Comparison of ENCODE assay signal across 8 mouse cellular contexts in the genomic region with DNA sequence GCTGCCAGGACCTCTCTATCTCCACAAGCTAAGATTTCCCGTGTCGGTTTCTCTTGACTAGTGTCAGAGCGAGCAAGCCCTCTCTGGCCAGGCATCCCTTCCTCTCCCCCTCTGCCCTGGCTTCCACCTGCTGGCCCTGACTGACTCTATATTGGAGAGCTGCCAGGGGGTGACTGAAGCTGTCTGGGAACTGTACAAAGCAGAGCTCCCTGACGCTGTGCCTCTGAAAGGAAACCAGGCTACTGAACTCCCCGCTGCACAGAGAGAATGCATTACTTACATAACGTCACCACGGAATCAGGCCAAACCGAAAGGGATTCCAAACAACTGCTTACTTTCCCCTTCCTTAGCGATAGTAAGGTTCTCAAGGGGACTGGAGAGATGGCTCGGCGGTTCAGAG.
DNase-seq lines count a peak whose midpoint lies in the region; ATAC-seq and TF ChIP-seq lines count a peak whose summit lies in the region.

No protein-coding gene starts in this region.

- TF ChIP-seq CTCF in kidney, adult 2 months (conservative IDR thresholded peaks at IDR 0.05; ENCODE audit: insufficient read depth, insufficient read length, low read depth, low read length), result no peak

- 0 out of 2 replicates have a peak overlapping the region, but pooled peaks have one; percentile 22 for H3K27ac ChIP-seq in embryonic facial prominence, embryonic 15.5 days (replicated peaks)
- peak overlapping the region; percentile 90 for H3K27ac ChIP-seq in heart, embryonic 13.5 days (replicated peaks)
- H3K27ac ChIP-seq in kidney, adult 2 months (ENCODE audit: insufficient read depth, low read depth, low read length), result no peak overlapping the region
- no peak overlapping the region for H3K27ac ChIP-seq in lung, embryonic 15.5 days

- no peak for TF ChIP-seq POLR2A in kidney, adult 2 months (IDR thresholded peaks at IDR 0.05; ENCODE audit: low read depth, low read length)

- peak overlapping the region; percentile 12; the same call in 1 of the 2 replicates for H3K4me2 ChIP-seq in embryonic facial prominence, embryonic 15.5 days (replicated peaks)
- H3K4me2 ChIP-seq in heart, embryonic 13.5 days, result peak overlapping the region; percentile 62
- H3K4me2 ChIP-seq in lung, embryonic 15.5 days, result peak overlapping the region; percentile 14; the same call in 1 of the 2 replicates

- no peaks in the 10 kb centered on the region for H3K36me3 ChIP-seq in embryonic facial prominence, embryonic 15.5 days
- H3K36me3 ChIP-seq in heart, embryonic 13.5 days, result peaks cover 6% of the 10 kb centered on the region; the same call in 1 of the 2 replicates
- no peaks in the 10 kb centered on the region for H3K36me3 ChIP-seq in kidney, adult 2 months (ENCODE audit: control insufficient read depth, insufficient read depth, low read length)
- no peaks in the 10 kb centered on the region for H3K36me3 ChIP-seq in lung, embryonic 15.5 days

- no peak overlapping the region for H3K9ac ChIP-seq in embryonic facial prominence, embryonic 15.5 days
- peak overlapping the region; percentile 48 for H3K9ac ChIP-seq in heart, embryonic 13.5 days
- H3K9ac ChIP-seq in lung, embryonic 15.5 days, result no peak overlapping the region

- no peak for ATAC-seq in embryonic facial prominence, embryonic 15.5 days (ENCODE audit: insufficient number of reproducible peaks, low FRiP score, low TSS enrichment, low read depth)
- peak; percentile 69 for ATAC-seq in heart, embryonic 13.5 days (ENCODE audit: extremely low read depth, insufficient number of reproducible peaks, low FRiP score, low TSS enrichment)
- peak; percentile 56; the same call in 1 of the 2 replicates for ATAC-seq in lung, embryonic 15.5 days (ENCODE audit: borderline replicate concordance, extremely low read depth, low FRiP score, low TSS enrichment)

- no peak overlapping the region for H3K4me3 ChIP-seq in embryonic facial prominence, embryonic 15.5 days (replicated peaks)
- H3K4me3 ChIP-seq in heart, embryonic 13.5 days, result peak overlapping the region; percentile 32
- H3K4me3 ChIP-seq in kidney, adult 2 months (ENCODE audit: insufficient read depth, low read depth, low read length), result peak overlapping the region; percentile 12
- no peak overlapping the region for H3K4me3 ChIP-seq in lung, embryonic 15.5 days

- H3K27me3 ChIP-seq in embryonic facial prominence, embryonic 15.5 days, result no peaks in the 10 kb centered on the region
- H3K27me3 ChIP-seq in heart, embryonic 13.5 days (replicated peaks), result no peaks in the 10 kb centered on the region
- no peaks in the 10 kb centered on the region for H3K27me3 ChIP-seq in kidney, adult 2 months (replicated peaks; ENCODE audit: control insufficient read depth, insufficient read depth, low read length)
- H3K27me3 ChIP-seq in lung, embryonic 15.5 days, result no peaks in the 10 kb centered on the region

- peaks cover 5% of the 10 kb centered on the region; the same call in 1 of the 2 replicates for H3K9me3 ChIP-seq in embryonic facial prominence, embryonic 15.5 days (replicated peaks)
- H3K9me3 ChIP-seq in heart, embryonic 13.5 days, result peaks cover 9% of the 10 kb centered on the region
- H3K9me3 ChIP-seq in lung, embryonic 15.5 days, result 0 out of 2 replicates have a peak, but pooled peaks cover under 1% of the 10 kb centered on the region

- peaks cover 16% of the 10 kb centered on the region; the same call in 1 of the 2 replicates for H3K4me1 ChIP-seq in embryonic facial prominence, embryonic 15.5 days
- H3K4me1 ChIP-seq in heart, embryonic 13.5 days, result peaks cover 33% of the 10 kb centered on the region
- no peaks in the 10 kb centered on the region for H3K4me1 ChIP-seq in kidney, adult 2 months (ENCODE audit: control insufficient read depth, insufficient read depth, low read length)
- H3K4me1 ChIP-seq in lung, embryonic 15.5 days, result no peaks in the 10 kb centered on the region

- peak; percentile 33 to 61 for DNase-seq in urinary bladder, postnatal 4 days (ENCODE audit: low spot score in 2 of 2)
- DNase-seq in urinary bladder, adult 18-20 months (ENCODE audit: low spot score in 2 of 2), result no peak
- DNase-seq in kidney, adult 2 months, result peak; percentile 68
- DNase-seq in retina, embryonic 14.5 days (ENCODE audit: low spot score), result peak; percentile 24
- DNase-seq in spleen, postnatal 10 days (ENCODE audit: low spot score in 2 of 2), result no peak

- 60% methylated on average over 11 of the region's 11 CpGs for WGBS in embryonic facial prominence, embryonic 15.5 days
- WGBS in heart, embryonic 13.5 days, result 29% methylated on average over 11 of the region's 11 CpGs
- 16% methylated on average over 11 of the region's 11 CpGs for WGBS in kidney, adult 2 months
- WGBS in lung, embryonic 15.5 days, result 50% methylated on average over 11 of the region's 11 CpGs

Comparison
In these comparisons a context has a peak if more than half of its experiments do, and no peak if none do; other contexts are left out.
1. DNase-seq: peak in urinary bladder, postnatal 4 days (2 of 2), kidney, adult 2 months (single experiment) and retina, embryonic 14.5 days (single experiment); none in urinary bladder, adult 18-20 months (0 of 2) and spleen, postnatal 10 days (0 of 2).
2. H3K27ac ChIP-seq: peak in embryonic facial prominence, embryonic 15.5 days (single experiment) and heart, embryonic 13.5 days (single experiment); none in kidney, adult 2 months (single experiment) and lung, embryonic 15.5 days (single experiment).
3. H3K4me2 ChIP-seq: peak in every context shown above with its lines; median percentile 62 in heart, embryonic 13.5 days; 14 in lung, embryonic 15.5 days; 12 in embryonic facial prominence, embryonic 15.5 days.
4. H3K4me3 ChIP-seq: peak in heart, embryonic 13.5 days (single experiment) and kidney, adult 2 months (single experiment); none in embryonic facial prominence, embryonic 15.5 days (single experiment) and lung, embryonic 15.5 days (single experiment).